Mouse (Mus musculus): ENCODE results near the gene Khdc3.

DNA sequence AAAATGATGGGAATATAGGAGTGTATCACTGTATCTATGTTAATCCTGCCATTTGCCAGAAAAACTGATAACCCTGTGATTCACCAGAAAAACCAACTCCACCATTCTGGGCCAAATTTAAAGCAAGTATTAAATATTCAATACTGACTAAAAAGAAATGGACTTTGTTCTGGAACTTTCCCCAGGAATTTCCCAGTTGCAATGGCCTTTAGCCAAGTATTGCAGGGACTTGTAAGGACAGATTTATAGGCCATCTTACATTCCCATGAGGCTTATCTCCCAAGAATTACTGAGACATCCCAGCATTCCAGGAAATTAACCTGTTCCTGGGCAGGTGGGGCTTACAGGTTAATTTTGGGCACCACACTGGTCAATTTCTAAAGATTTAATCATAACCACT is 4.1 kb downstream of the Khdc3 start:
- TF ChIP-seq MAZ (IDR thresholded peaks at IDR 0.05; ENCODE audit: low read depth, low read length) = no peak
- TF ChIP-seq CTCF (IDR thresholded peaks at IDR 0.05 in 2 of 3, conservative IDR thresholded peaks at IDR 0.05 in 1 of 3; ENCODE audit: control insufficient read depth in 1 of 3, insufficient read depth in 1 of 3, low read depth in 2 of 3, low read length in 3 of 3, poor library complexity in 1 of 3, severe bottlenecking in 1 of 3) = no peak
- TF ChIP-seq MYB (IDR thresholded peaks at IDR 0.05; ENCODE audit: low read depth, low read length) = no peak
- no peak for TF ChIP-seq TAL1 (IDR thresholded peaks at IDR 0.05; ENCODE audit: low read length)

All from MEL (cell line).